In the genomic region with DNA sequence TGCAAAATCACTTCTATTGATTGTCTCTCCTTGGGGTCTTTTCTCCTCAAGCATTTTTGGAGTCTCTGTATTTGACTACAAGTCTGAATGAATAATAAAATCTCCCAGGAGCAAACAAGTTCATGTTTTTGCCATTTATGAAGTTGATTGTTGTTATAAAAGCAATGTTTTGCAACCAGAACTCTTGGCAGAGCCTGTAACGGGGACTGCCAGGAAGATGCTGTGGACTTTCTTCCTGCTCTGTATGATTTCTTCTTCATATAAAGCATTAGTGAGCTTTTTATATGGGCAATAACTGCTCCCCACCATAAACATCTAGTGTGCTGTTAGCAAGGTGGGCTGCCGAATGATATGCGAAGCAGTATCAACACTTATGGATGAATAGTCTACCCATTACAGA, we compare ENCODE assay signal across 20 mouse cellular contexts.
DNase-seq lines count a peak whose midpoint lies in the region; ATAC-seq and TF ChIP-seq lines count a peak whose summit lies in the region.
"Had no signal": no experiment of that assay in that cellular context is flagged by ENCODE, and none has a peak within 500 bp of the region (broad histone marks: within the 10 kb centered on the region; RNA-seq: fewer than 3 reads in every experiment).

No protein-coding gene starts in this region.

- no peak overlapping the region for H3K4me2 ChIP-seq in lung, postnatal 0 days (replicated peaks; ENCODE audit: low read depth, low read length)
- H3K4me2 ChIP-seq: heart, embryonic 13.5 days; hindbrain, embryonic 13.5 days; intestine, embryonic 15.5 days had no signal

- no peaks in the 10 kb centered on the region for H3K36me3 ChIP-seq in lung, postnatal 0 days (ENCODE audit: insufficient read depth, low read length)
- H3K36me3 ChIP-seq: embryonic facial prominence, embryonic 10.5 days; G1E; heart, embryonic 13.5 days; hindbrain, embryonic 13.5 days; intestine, embryonic 15.5 days had no signal

- no peak for ATAC-seq in lung, postnatal 0 days
- no peak for ATAC-seq in cerebellum, adult (ENCODE audit: insufficient number of reproducible peaks, low FRiP score, low TSS enrichment)
- ATAC-seq: CD4-positive, CD25-positive, alpha-beta regulatory T cell, adult 4 months; forebrain, embryonic 14.5 days; intestine, embryonic 15.5 days had no signal

- peak; percentile 17 for DNase-seq in adrenal gland, postnatal 10 days
- DNase-seq in adrenal gland, postnatal 36 days = no peak
- peak; percentile 56 to 63 for DNase-seq in heart, adult 18-20 months
- DNase-seq in heart, postnatal 25 days (ENCODE audit: low spot score) = no peak
- peak; percentile 39 for DNase-seq in lung, postnatal 0 days (ENCODE audit: low spot score)
- no peak for DNase-seq in lung, postnatal 4 days
- DNase-seq in adipocyte (ENCODE audit: low spot score) = peak; percentile 83
- DNase-seq: adrenal gland, postnatal 14 days; B cell, adult 2 months; cerebellum, adult 2 months; cerebellum, postnatal 10 days; kidney, adult 18-20 months had no signal

- 72% methylated on average over 3 of the region's 3 CpGs for WGBS in lung, postnatal 0 days

- no peak overlapping the region for H3K4me3 ChIP-seq in lung, postnatal 0 days (ENCODE audit: low read depth, low read length)
- H3K4me3 ChIP-seq: embryonic facial prominence, embryonic 10.5 days; heart, embryonic 13.5 days; hindbrain, embryonic 13.5 days; intestine, embryonic 15.5 days had no signal

- no peaks in the 10 kb centered on the region for H3K9me3 ChIP-seq in lung, postnatal 0 days (ENCODE audit: low read length)
- H3K9me3 ChIP-seq: G1E; heart, embryonic 13.5 days; hindbrain, embryonic 13.5 days; intestine, embryonic 15.5 days had no signal

- no peak for TF ChIP-seq CTCF in lung, postnatal 0 days (IDR thresholded peaks at IDR 0.05)

- no peak overlapping the region for H3K27ac ChIP-seq in lung, postnatal 0 days (ENCODE audit: low read length)
- H3K27ac ChIP-seq: embryonic facial prominence, embryonic 10.5 days; heart, embryonic 13.5 days; hindbrain, embryonic 13.5 days; intestine, embryonic 15.5 days had no signal

- no peak for TF ChIP-seq EP300 in lung, postnatal 0 days (IDR thresholded peaks at IDR 0.05)

- H3K9ac ChIP-seq in lung, postnatal 0 days (replicated peaks; ENCODE audit: low read depth) = no peak overlapping the region
- H3K9ac ChIP-seq: heart, embryonic 13.5 days; hindbrain, embryonic 13.5 days; intestine, embryonic 15.5 days had no signal

- intact Hi-C loops in heart, postnatal 25 days (cut with DNase I) = no loop called here

- peaks cover 6% of the 10 kb centered on the region; the same call in 1 of the 2 replicates for H3K4me1 ChIP-seq in lung, postnatal 0 days (ENCODE audit: insufficient read depth, low read depth, low read length)
- H3K4me1 ChIP-seq: intestine, embryonic 15.5 days had no signal

- H3K27me3 ChIP-seq in lung, postnatal 0 days (replicated peaks; ENCODE audit: insufficient read depth, low read length) = no peaks in the 10 kb centered on the region
- H3K27me3 ChIP-seq: intestine, embryonic 15.5 days had no signal

Comparison
In these comparisons a context has a peak if more than half of its experiments do, and no peak if none do; other contexts are left out.
1. DNase-seq: peak in adrenal gland, postnatal 10 days (single experiment), heart, adult 18-20 months (2 of 2), lung, postnatal 0 days (single experiment) and adipocyte (single experiment); none in adrenal gland, postnatal 36 days (0 of 2), heart, postnatal 25 days (single experiment) and lung, postnatal 4 days (0 of 2).